Mouse (Mus musculus) megakaryocyte progenitor cell, adult 5-6 weeks (primary cell): ENCODE results near the gene Syt13. TPM values are rescaled to one million over a fixed set of nuclear protein-coding genes. Genes with fewer than 3 reads are reported as not detected.

Source experiments
- ATAC-seq: replicated peaks from 2 replicates; pipeline ENCODE4 v1.8.0; 2016; ENCODE audit warnings: mild to moderate bottlenecking, moderate TSS enrichment, inconsistent platforms; ENCODE audit not compliant: poor library complexity
- total RNA-seq, 2 experiments: library from RNA; stranded (forward) in 1 of 2; stranded (reverse) in 1 of 2; fragments of 157-497, 149-512 nt in 1 of 2; fragments of 200-1000 nt in 1 of 2; gene quantifications; 2 replicates each; pipeline versions ENCODE4 v1.2.3 to v1.2.4; 2015 to 2017

The Syt13 gene
- total RNA-seq, 2 experiments from 2014 or later: not detected

- no peak for ATAC-seq
Observed at GRCm38 (mm10) chr2:92991976-92992375, 77.1 kb downstream of the Syt13 start.

- ATAC-seq: no peak
Observed at GRCm38 (mm10) chr2:93005028-93005427, 90.1 kb downstream of the Syt13 start.

Other genes with a start within 250 kb of the Syt13 start
- gene Prdm11, start 131.1 kb downstream of the Syt13 start, total RNA-seq (2015): 3.5 and 5.1 TPM in 2 replicates
- 4.6 and 5.6 TPM in 2 replicates for gene Prdm11, start 131.1 kb downstream of the Syt13 start, total RNA-seq (2017)